Mouse (Mus musculus) erythroblast, embryonic 14.5 days (primary cell): Measurements from ENCODE around the gene Coq8b.

Experiments
- GATA1 ChIP-seq: IDR thresholded peaks from 2 replicates; pipeline ENCODE4 v1.6.1; 2012; ENCODE audit warnings: low read length, inconsistent platforms, mixed read lengths
- TAL1 ChIP-seq: IDR thresholded peaks from 3 replicates; pipeline ENCODE4 v1.6.1; 2012; ENCODE audit warnings: low read length, inconsistent platforms, mixed read lengths

DNA sequence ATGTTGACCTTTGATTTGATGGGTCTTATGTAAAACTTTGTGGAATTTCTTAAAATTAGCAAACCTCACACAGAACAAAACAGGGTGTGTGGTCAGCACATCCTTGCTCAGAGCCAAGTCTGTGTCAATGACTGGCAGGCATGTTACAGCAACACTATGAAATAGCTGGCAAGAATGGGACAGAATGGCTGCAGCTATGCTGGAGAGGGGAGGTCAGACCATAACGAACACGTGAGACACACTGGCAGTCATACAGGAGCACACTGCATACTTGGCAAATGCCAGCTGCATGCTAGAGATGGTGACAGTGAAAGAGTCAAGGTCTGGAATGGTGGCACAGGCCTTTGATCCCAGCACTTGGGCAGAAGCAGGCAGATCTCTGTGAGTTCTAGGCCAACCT is 2.9 kb downstream of the Coq8b start:
- TF ChIP-seq GATA1 = no peak
- no peak for TF ChIP-seq TAL1
